Mouse (Mus musculus): ENCODE results near the gene Fgfr2.

The Fgfr2 gene

GRCm38 (mm10) chr7:132823832-132824231 is 299.3 kb downstream of the Fgfr2 start:
- DNase-seq (ENCODE audit: low spot score in 2 of 2) = no peak

GRCm38 (mm10) chr7:132820692-132821091 is 302.5 kb downstream of the Fgfr2 start:
- DNase-seq (ENCODE audit: low spot score in 2 of 2) = no peak

- no peak for DNase-seq (ENCODE audit: low spot score in 2 of 2)
Measured at GRCm38 (mm10) chr7:132817056-132817455, 306.1 kb downstream of the Fgfr2 start.

- no peak for DNase-seq (ENCODE audit: low spot score in 2 of 2)
Measured at GRCm38 (mm10) chr7:132816528-132816927, 306.6 kb downstream of the Fgfr2 start.

- DNase-seq (ENCODE audit: low spot score in 2 of 2) = no peak
Measured at GRCm38 (mm10) chr7:132815081-132815480, 308.1 kb downstream of the Fgfr2 start.

GRCm38 (mm10) chr7:132814089-132814450 is 309.1 kb downstream of the Fgfr2 start:
- no peak for DNase-seq (ENCODE audit: low spot score in 2 of 2)

- peak; percentile 59 to 65 for DNase-seq (ENCODE audit: low spot score in 2 of 2)
Measured at GRCm38 (mm10) chr7:132813416-132814088, 309.6 kb downstream of the Fgfr2 start, which contains the start of gene Fam53b. TSS of gene Fam53b (minus strand) at chr7:132813886.

- no peak for DNase-seq (ENCODE audit: low spot score in 2 of 2)
Measured at GRCm38 (mm10) chr7:132812619-132813415, 310.3 kb downstream of the Fgfr2 start.

- DNase-seq (ENCODE audit: low spot score in 2 of 2) = no peak
Measured at GRCm38 (mm10) chr7:132811716-132812618, 311.2 kb downstream of the Fgfr2 start.

GRCm38 (mm10) chr7:132810879-132811278 is 312.3 kb downstream of the Fgfr2 start:
- DNase-seq (ENCODE audit: low spot score in 2 of 2) = peak; percentile 76 to 85

GRCm38 (mm10) chr7:132810368-132810767 is 312.8 kb downstream of the Fgfr2 start:
- DNase-seq (ENCODE audit: low spot score in 2 of 2) = peak in 1 of 2 experiments; percentile 46

GRCm38 (mm10) chr7:132809721-132810120 is 313.4 kb downstream of the Fgfr2 start:
- DNase-seq (ENCODE audit: low spot score in 2 of 2) = no peak

- DNase-seq (ENCODE audit: low spot score in 2 of 2) = no peak
Measured at GRCm38 (mm10) chr7:132808841-132809682, 314.1 kb downstream of the Fgfr2 start.

GRCm38 (mm10) chr7:132808051-132808796 is 314.9 kb downstream of the Fgfr2 start:
- DNase-seq (ENCODE audit: low spot score in 2 of 2) = no peak

- DNase-seq (ENCODE audit: low spot score in 2 of 2) = no peak
Measured at GRCm38 (mm10) chr7:132806926-132807857, 316.0 kb downstream of the Fgfr2 start.

GRCm38 (mm10) chr7:132806286-132806685 is 316.9 kb downstream of the Fgfr2 start:
- DNase-seq (ENCODE audit: low spot score in 2 of 2) = no peak

- no peak for DNase-seq (ENCODE audit: low spot score in 2 of 2)
Measured at GRCm38 (mm10) chr7:132804951-132805350, 318.2 kb downstream of the Fgfr2 start.

GRCm38 (mm10) chr7:132804461-132804860 is 318.7 kb downstream of the Fgfr2 start:
- no peak for DNase-seq (ENCODE audit: low spot score in 2 of 2)

GRCm38 (mm10) chr7:132803962-132804361 is 319.2 kb downstream of the Fgfr2 start:
- DNase-seq (ENCODE audit: low spot score in 2 of 2) = no peak
